Mouse (Mus musculus) mouse embryonic stem cell (cell line): ENCODE measurements around the gene Tfap2c.

Experiments
- in situ Hi-C, 2 experiments: fragments of 300-500 bp; cut with MboI; formaldehyde crosslinking; loops; 1 replicate in 1 of 2; 3 replicates in 1 of 2; pipeline ENCODE4 v1.14.3; 2019 to 2020; ENCODE audit warnings: low sequenced_read_pairs in 2 of 2, low pct_unique_long_range_greater_than_20kb in 1 of 2, mixed read lengths in 1 of 2; ENCODE audit not compliant: unreplicated experiment in 1 of 2

Gene Tfap2c

DNA sequence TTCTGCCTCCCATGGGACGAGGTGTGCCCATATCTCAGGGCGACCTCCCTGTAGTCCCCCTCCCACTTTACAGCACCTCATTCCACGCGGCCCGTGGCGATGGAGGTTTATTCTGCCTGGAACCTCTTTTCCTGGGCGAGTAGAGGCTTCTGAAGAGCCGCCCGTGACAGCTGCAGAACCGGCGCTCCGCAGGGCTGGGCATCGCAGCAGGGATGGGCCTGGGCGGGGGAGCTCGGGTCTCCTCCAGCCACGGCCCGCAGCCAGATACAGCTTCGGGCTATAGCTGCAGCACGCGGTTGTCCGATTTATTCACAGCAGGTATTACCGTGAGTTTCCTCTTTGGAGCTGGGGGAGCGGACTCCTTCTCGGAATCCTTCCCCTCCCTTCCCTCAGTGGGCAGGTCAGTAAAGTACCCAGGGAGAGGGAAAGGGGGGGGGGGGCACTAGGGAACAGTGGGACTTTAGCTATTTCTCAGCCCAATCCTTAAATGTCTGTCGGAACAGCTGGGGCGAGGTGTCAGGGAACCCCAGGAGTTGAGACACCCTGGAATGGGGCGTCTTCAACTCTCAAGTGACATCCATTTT, 629 bp upstream of the Tfap2c start:
- in situ Hi-C loops = no loop called here

DNA sequence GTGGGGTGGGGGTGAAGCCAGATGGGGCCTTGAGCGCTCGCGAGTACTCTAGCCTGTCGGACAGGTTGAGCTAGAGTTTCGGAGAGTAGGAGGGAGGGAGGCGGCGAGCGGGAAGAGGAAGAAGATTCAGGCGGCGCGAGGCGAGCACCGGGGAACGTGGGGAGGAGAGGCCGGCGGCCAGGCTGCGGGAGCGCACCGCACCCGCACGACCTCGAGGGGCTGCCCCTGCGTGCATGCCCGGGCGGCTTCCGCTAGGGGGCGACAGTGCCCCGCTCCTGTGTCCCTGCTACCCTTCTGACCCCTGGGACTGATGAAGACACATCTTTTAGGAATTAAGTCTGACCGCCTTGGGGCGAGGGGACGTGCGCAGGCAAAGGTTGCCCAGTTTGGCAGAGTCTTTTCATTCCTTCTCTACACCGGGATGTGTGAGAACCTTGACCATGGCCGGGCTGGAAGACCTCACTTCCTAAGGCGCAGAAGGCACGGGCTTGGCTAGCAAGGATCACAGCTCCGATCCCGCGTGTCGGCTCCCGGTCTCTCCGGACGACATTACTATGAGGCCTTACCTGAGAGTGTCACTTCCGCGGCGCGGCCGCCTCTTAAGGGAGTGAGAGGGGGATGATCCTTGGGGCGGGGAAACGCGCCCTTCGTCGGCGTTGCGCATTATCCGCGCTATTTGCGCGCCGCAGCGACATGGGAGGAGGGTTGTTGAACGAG, 1.1 kb downstream of the Tfap2c start:
- in situ Hi-C loops = no loop called here

DNA sequence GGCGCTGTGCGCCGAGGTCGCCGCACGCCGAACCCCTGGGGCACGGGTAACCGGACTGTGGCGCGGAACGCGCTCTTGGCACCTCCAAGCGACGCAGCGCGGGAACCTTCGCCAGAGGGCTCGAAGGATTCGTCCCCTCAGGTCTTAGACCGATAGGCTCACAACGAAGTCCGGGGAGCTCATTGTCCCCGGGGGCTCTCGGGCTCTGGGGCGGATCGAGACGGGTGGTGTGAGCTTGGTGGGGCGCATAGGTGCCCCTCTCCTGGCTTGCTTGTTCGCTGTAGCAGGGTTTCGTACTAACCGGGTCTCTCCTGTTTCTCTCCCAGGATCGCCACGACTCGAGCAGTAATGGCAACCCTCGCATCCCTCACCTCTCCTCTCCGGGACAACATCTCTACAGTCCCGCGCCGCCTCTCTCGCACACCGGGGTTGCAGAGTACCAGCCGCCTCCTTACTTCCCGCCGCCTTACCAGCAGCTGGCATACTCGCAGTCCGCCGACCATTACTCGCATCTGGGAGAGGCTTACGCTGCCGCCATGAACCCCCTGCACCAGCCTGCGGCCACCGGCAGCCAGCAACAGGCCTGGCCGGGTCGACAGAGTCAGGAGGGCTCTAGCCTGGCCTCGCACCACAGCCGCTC, 1.8 kb downstream of the Tfap2c start:
- in situ Hi-C loops = no loop called here

DNA sequence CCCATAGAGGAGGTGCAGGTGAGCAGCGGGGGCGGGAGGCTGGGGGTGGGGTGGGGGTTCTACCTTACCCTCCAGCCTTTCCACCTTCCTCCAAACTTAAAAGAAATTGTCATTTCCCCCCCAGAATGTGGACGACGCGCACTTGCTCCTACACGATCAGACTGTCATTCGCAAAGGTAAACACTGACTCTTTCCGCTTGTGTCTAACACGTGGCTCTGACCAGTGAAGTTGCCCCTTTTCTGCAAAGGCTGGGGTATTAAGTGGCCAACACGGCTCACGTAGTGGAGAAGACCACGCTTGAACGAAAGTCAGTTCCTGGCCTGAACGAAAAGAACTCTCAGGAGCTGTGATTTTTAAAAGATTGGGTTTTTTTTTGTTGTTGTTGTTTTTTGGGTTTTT, 2.5 kb downstream of the Tfap2c start:
- in situ Hi-C loops = no loop called here

DNA sequence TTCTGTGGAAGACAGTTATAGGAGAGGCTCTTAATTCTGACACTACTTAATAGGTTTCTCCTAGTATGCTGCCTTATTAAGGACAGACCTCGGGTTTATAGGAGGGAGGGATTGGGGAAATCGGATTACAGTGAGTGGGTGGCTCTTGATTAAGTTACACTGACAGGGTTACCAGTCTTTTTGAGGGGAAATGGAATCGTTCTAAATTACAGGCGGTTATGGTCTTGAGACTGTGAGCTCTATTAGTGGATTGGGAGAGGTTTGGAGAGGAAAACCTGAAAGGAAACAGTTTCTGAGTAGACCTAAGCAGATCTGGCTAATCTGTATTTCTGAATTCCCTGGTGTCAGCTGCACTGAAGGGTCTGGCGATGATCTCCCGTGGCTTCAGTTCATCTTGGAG, 3.3 kb downstream of the Tfap2c start:
- in situ Hi-C loops = no loop called here

DNA sequence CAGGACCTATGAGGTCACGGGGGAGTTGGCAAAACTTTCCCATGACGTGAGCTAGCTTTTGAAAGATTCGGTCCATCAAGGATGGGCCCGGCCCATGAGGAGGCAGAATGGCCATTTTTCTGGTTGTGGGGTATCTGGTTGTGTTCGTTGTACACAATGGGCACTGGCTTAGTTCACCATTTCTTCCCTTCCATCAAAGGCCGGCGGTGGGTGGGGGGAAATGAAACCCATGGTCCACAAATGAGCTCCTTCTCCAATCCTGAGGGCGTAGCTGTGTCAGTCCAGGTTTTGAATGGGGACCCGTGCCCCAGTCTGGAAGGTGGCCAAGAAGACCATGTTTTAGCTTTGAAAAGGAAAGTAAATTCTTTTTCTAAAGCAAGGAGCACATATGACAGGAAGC, 4.8 kb downstream of the Tfap2c start:
- in situ Hi-C loops = no loop called here

DNA sequence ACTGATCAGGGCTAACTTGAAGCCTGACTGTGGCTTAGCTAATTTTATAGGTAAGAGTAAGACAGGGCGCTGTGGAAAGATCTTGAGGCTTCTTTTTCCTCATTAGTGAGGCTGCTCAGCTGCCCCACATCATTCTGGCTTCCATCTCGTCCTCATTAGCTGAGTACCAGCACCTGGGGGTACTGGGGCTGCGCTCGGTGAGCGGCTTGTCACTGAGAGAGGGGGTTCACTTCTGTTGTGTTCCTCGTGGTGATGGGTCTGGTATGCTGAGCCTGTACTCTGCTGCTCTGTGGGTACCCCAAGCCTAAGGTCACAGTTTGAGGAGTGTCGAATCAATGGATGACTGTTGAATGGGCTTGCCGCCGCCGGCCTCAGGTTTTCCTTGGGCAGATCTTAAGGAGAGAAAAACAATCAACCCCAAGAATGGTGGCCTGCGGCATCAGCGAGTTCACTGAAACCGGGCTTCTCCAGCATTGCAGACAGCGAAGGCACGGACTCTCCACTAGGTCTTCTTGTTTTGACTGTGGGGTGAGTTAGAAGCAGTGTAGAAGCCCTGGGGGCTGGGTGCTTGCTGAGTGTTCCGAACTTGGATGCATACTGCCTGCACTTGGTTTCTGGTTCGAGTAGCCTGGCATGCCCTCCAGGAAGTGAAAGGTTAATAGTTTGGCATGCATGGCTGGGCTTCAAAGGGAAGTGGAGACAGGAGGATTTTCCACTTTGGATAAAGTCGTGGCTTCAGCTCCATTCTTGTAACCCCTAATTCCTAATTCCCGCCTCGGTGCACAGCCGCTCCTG, 9.5 kb downstream of the Tfap2c start:
- in situ Hi-C loops = no loop called here

DNA sequence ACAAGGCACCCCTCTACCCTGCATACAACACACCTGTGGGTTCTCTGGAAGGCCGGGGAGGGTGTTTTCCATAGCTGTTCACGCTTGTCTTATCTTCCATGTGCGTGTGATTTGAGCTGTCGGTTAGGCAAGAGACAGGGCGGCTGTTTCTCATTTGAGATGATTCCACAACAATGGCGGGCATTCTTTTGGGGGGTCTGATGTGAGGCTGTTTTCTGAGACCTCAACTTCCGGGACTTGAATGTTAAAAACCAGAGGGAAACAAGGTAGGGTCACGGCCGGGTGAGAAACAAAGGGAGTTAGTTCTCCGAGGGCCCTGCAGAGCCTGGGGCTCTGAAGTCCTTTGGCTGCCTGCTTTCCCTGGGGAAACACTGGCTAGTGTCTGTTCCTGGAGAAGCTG, 11.6 kb downstream of the Tfap2c start:
- in situ Hi-C loops = loop anchor here (5.0 kb wide), 2 partner anchors 41 to 56 kb away; no protein-coding TSS in a partner anchor

DNA sequence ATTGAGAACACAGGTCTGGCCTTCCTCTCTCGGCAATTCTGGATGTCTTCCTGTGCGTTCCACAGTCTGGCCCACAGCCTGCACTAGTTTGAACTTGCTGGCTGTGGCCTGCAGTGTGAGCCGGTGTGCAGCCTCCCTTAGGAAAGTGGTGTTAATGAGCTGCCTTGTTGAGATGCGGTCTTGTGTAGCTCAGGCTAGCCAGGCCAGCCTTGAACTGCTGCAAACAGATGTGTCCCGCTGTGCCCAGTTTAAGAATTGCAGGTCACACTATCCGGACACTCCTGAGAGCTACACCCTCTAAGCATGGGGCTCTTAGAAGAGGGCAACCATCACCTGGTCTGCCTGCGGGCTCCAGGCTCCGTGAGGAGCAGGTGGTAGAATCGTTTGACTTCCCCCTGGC, 18.4 kb downstream of the Tfap2c start:
- in situ Hi-C loops = no loop called here

DNA sequence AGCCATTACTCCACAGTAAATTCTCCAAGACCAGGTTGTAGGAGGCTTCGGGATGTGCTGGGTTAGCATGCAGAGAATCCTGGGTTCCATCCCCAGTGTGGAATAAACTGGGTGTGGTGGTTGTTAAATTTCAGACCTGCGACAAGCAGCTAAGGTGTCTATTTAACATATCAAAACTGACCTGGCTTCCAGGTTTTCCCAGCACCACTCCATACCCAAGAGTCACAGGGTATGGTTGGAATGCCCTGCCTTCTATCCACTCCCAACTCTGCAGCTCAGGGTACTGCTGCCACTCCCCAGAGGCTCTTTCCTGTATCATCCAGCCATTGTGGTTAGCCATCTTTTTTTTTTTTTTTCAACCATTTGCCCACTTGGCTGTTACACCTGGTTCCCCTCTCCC, 19.1 kb downstream of the Tfap2c start:
- in situ Hi-C loops = no loop called here

DNA sequence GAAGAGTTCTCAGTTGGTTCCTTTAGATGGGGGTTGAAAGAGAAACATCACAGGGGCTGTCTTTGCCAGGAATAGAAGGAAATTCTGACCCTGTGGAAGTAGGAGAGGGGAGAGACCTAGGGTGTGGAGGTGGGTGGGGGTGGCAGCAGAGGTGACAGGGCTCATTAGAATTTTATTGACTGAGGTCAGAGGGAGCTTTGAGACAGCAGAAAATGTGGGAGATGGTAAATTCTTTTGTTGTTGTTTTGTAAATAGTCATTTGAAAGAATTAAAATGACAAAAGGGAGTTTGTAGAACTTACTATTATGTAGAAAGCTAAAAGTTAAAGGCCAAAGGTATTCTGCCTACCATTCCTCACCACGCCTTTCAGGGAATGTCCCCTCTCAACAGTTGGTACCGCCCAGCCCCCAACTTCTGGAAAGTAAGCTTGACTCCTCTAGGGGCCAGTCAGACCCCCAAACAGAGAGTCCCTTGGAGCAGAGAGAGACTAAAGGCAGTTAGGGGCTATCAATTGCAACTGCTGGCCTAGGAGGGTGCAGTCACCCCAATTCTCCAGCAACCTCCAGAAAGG, 27.9 kb downstream of the Tfap2c start:
- in situ Hi-C loops = no loop called here

DNA sequence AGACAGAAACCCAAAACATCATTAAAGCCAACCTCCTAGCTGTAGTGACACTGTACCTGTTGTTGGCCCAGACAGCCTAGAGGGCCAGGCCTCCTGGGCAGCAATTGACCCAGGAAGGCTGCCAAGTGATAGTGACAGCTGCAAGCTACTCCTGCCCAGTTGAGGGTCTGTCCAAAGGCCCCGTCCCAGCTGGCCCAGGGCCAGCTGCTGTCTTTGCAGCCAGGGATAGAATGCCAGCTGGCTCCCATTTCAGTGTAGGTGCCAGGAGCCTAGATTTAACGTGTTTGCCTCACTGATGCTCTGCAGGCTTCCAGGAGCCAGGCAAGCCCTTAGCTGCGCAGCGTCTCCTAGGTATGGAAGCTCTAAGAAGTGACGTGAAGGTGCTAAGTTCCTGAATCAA, 29.8 kb downstream of the Tfap2c start:
- in situ Hi-C loops = no loop called here

DNA sequence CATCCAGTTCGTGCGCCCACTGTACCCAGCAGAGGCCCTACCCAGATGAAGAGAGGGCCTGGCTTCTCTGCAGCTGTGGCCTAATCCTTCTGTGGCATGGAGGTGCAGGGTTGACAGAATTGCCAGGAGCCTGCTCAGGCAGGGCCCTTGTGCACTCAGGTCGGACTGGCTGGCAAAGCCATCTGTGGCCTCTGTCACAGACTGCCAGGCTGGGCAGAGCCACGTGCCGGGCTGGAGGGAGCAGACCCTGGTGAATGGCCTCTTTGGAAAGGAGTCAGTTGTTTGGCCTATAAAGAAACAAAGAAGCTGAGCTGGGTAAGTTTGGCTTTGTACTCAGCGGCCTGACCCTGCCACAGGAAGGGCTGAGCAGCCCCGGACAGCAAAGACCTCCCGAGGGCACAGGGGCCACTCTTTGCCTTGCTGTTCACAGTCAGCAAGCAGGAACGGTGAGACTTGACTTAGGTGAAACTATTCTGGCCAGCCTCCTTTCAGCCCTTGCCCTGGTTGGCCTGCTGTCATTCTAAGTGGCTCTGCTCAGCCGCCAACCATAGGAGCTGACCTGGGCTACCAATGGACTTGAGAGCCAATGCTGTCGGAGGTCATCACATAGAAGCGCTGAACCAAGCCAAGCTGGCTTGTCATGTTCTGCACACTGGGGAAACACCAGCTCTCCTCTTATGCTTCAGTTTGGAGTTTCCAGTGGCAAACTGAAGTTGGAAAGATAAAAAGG, 31.3 kb downstream of the Tfap2c start:
- in situ Hi-C loops = no loop called here

DNA sequence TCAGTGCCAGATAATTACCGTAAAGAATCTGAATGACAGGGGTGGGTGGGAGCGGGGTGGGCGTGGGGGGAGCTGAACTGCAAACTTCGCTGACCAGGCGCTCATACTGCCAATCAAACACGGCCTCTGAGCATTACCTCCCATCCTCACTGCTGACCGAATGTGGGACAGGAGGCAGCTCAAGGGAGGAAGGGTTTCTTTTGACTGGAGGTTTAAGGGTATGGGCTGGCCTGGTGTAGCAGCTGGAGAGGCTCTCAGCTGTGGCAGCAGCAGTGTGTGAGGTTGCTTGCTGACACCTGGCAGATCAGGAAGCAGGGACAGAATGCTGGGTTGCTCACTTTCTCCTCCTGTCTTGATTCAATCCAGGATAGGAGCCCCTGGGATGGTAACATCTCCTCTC, 33.9 kb downstream of the Tfap2c start:
- in situ Hi-C loops = no loop called here

DNA sequence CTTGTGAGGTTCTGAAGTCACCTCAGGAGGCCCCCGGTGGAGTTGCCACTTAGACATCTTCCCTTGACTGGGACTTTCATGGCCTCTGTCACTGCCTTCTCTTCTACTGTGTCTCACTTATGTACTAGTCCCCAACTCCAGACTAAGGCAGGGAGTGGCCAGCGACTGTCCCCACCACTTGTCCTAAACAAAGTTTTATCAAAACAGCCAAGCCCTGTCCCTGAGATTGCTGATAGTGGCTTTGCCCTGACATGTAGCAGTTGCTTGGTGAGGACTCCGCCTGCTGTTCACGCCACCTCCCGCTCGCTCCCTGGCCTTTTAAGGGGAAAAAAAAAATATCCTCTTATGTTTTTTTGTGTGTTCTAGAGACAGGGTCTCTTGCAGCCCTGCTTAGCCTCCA, 35.9 kb downstream of the Tfap2c start:
- in situ Hi-C loops = no loop called here

DNA sequence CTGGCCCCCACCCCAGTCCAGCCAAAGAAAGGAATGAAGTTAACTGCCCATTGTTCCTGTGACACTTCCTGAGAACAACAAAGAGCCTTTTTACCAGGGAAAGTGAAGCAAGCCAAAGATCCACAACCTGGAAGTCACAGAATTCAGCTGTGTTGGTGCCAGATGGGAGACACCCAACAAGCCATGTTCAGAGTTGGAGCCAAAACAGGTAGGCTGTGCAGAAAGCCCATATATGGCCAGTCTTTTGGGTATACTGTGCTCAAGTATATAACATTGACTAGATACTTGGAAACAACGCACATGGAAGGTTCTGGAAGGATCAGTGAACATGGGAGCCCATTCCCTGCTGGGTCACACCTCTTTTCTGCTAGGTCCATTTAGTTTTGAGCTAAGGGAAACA, 39.7 kb downstream of the Tfap2c start:
- in situ Hi-C loops = no loop called here

DNA sequence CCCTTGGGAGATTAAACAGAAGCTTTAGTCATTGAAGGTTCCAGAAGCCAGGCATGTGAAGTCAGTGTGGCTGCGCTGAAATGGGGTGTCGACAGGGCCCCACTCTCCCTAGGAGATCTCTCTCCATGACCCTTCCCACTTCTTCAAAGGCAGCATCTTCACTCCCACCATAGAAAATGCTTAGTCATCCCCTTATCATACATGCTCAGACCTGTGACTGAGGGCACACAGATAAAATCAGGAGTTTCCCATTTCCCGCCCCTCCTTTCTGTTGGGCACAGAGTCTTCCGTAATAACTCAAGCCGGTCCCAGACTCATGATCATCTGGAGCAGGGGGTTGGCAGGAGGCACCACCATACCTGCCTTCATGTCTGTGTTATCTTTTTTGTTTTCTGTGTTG, 41.4 kb downstream of the Tfap2c start:
- in situ Hi-C loops = no loop called here

DNA sequence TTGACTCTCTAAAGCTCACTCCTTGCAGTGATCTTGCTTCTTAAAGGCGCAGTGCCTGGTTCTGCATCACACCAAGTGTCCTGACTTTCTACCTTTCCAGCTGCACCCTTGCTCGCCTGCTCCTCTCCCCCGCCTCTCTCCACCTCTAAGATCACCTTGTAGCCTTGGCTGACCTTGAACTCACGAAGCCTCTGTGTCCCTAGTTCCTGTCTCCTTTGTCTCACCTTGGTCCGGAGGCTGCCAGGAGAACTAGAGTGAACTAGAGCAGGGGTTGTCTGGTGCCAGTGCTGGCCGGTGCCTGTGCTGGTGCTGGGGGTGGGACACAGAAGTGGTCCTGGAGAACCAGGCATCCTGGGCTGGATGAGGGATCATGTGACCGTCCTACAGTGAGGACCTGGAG, 44.9 kb downstream of the Tfap2c start:
- in situ Hi-C loops = no loop called here
